Comparison of ENCODE assay signal across 8 mouse cellular contexts in genomic region chr11:51617693-51618092, GRCm38 (mm10). TPM values are rescaled to one million over a fixed set of nuclear protein-coding genes. Genes with fewer than 3 reads are reported as not detected.
DNase-seq lines count a peak whose midpoint lies in the region; ATAC-seq and TF ChIP-seq lines count a peak whose summit lies in the region.

No protein-coding gene starts in this region.

- 2% methylated on average over 4 of the region's 4 CpGs for WGBS in liver, adult 2 months
- 4% methylated on average over 4 of the region's 4 CpGs for WGBS in liver, embryonic 11.5 days
- 3% methylated on average over 4 of the region's 4 CpGs for WGBS in heart, postnatal 0 days

- H3K4me2 ChIP-seq in liver, embryonic 11.5 days = no peak overlapping the region
- no peak overlapping the region for H3K4me2 ChIP-seq in heart, postnatal 0 days (ENCODE audit: low read depth, low read length)

- no peak overlapping the region for H3K27ac ChIP-seq in liver, adult 2 months (replicated peaks; ENCODE audit: insufficient read depth, low read depth, low read length)
- H3K27ac ChIP-seq in liver, embryonic 11.5 days (ENCODE audit: low read depth, low read length) = no peak overlapping the region
- no peak overlapping the region for H3K27ac ChIP-seq in heart, postnatal 0 days (ENCODE audit: low read depth)

- peak; percentile 56 for DNase-seq in liver, adult 2 months (ENCODE audit: extremely low read depth, low read depth, low spot score)
- DNase-seq in liver, embryonic 11.5 days (ENCODE audit: low spot score) = no peak
- peak; percentile 82 for DNase-seq in NIH3T3 (ENCODE audit: low read depth)
- peak; percentile 59 to 82 for DNase-seq in cerebellum, postnatal 25 days
- DNase-seq in heart, postnatal 0 days (ENCODE audit: low spot score) = peak; percentile 75
- peak; percentile 71 to 84 for DNase-seq in left cerebral cortex, postnatal 25 days (ENCODE audit: low spot score in 2 of 2)
- peak; percentile 57 for DNase-seq in retina, adult 2 months (ENCODE audit: low read depth, low spot score)
- DNase-seq in thymus, postnatal 36 days = peak; percentile 65 to 66

- no peak overlapping the region for H3K4me3 ChIP-seq in liver, adult 2 months (ENCODE audit: insufficient read depth, low read depth, low read length)
- no peak overlapping the region for H3K4me3 ChIP-seq in liver, embryonic 11.5 days (ENCODE audit: low read depth, low read length)
- H3K4me3 ChIP-seq in heart, postnatal 0 days (ENCODE audit: low read depth, low read length) = no peak overlapping the region

- H3K4me1 ChIP-seq in liver, adult 2 months (ENCODE audit: control insufficient read depth, insufficient read depth, low read length) = peaks cover 9% of the 10 kb centered on the region
- peaks cover 21% of the 10 kb centered on the region for H3K4me1 ChIP-seq in liver, embryonic 11.5 days (replicated peaks; ENCODE audit: control insufficient read depth, insufficient read depth, low read length)
- peaks cover 21% of the 10 kb centered on the region for H3K4me1 ChIP-seq in heart, postnatal 0 days (ENCODE audit: control insufficient read depth, insufficient read depth)

- H3K36me3 ChIP-seq in liver, adult 2 months (ENCODE audit: control insufficient read depth, insufficient read depth, low read length) = no peaks in the 10 kb centered on the region
- peaks cover 11% of the 10 kb centered on the region; the same call in 1 of the 2 replicates for H3K36me3 ChIP-seq in liver, embryonic 11.5 days (ENCODE audit: control insufficient read depth, insufficient read depth, low read length)
- peaks cover 4% of the 10 kb centered on the region; the same call in 1 of the 2 replicates for H3K36me3 ChIP-seq in heart, postnatal 0 days (replicated peaks; ENCODE audit: control insufficient read depth, insufficient read depth, low read length)

- TF ChIP-seq EP300 in heart, postnatal 0 days (IDR thresholded peaks at IDR 0.05; ENCODE audit: low read depth) = no peak

- H3K79me2 ChIP-seq in liver, adult 2 months (ENCODE audit: control insufficient read depth, insufficient read depth, low read length) = peaks cover 10% of the 10 kb centered on the region; the same call in 1 of the 2 replicates

- no peaks in the 10 kb centered on the region for H3K9me3 ChIP-seq in liver, embryonic 11.5 days (ENCODE audit: control insufficient read depth, low read length)
- H3K9me3 ChIP-seq in heart, postnatal 0 days (replicated peaks; ENCODE audit: control insufficient read depth, low read length) = no peaks in the 10 kb centered on the region

- no peak overlapping the region for H3K9ac ChIP-seq in liver, adult 2 months (ENCODE audit: low read depth, low read length)
- H3K9ac ChIP-seq in liver, embryonic 11.5 days (ENCODE audit: low read depth, low read length) = no peak overlapping the region
- H3K9ac ChIP-seq in heart, postnatal 0 days (replicated peaks; ENCODE audit: low read depth, low read length) = no peak overlapping the region

- intact Hi-C loops in left cerebral cortex, postnatal 25 days (cut with DNase I) = loop anchor here (1.0 kb wide), 2 partner anchors 33 to 64 kb away; partner anchors contain the start of genes D930048N14Rik and N4bp3

- H3K27me3 ChIP-seq in liver, adult 2 months (ENCODE audit: control insufficient read depth, insufficient read depth, low read length) = no peaks in the 10 kb centered on the region
- no peaks in the 10 kb centered on the region for H3K27me3 ChIP-seq in liver, embryonic 11.5 days (replicated peaks; ENCODE audit: control insufficient read depth, insufficient read depth, low read length)
- H3K27me3 ChIP-seq in heart, postnatal 0 days (ENCODE audit: control insufficient read depth, insufficient read depth, low read length) = no peaks in the 10 kb centered on the region

- no peak for ATAC-seq in liver, embryonic 11.5 days (replicated peaks; ENCODE audit: low FRiP score)
- ATAC-seq in heart, postnatal 0 days (ENCODE audit: insufficient read depth, low read depth) = no peak

- TF ChIP-seq CTCF in liver, adult 2 months (IDR thresholded peaks at IDR 0.05; ENCODE audit: low read depth, low read length) = peak; percentile 75
- peak; percentile 85 for TF ChIP-seq CTCF in heart, postnatal 0 days (IDR thresholded peaks at IDR 0.05; ENCODE audit: low read depth)

- TF ChIP-seq POLR2A in liver, adult 2 months (IDR thresholded peaks at IDR 0.05; ENCODE audit: extremely low read depth, insufficient read depth, low read length) = no peak

RNA-seq across cellular contexts. Expression of gene Nhp2, which starts 1.8 kb away (rescaled TPM):
- total RNA-seq in liver, adult 2 months (2014; rRNA removed) = 26.4 and 29.4 TPM in 2 replicates
- polyA plus RNA-seq in liver, adult 2 months (2012; rRNA removed) = 31.4 and 33.8 TPM in 2 replicates
- 347 and 349 TPM in 2 replicates for polyA plus RNA-seq in liver, embryonic 11.5 days (2014; fragmentation: Nextera tagmentation; extraction: Ambion mirVana)
- 34.1 and 58.2 TPM in 2 replicates for total RNA-seq in heart, postnatal 0 days (2014; rRNA removed; ENCODE audit: low replicate concordance)
- polyA plus RNA-seq in heart, postnatal 0 days (2015; fragmentation: Nextera tagmentation; extraction: Ambion mirVana) = 59.7 and 61.4 TPM in 2 replicates
- 10 to 100 TPM; 39.3 to 47.6 TPM for total RNA-seq in left cerebral cortex, postnatal 25 days (2021)

RNA-seq across cellular contexts. Expression of gene Hnrnpab, which starts 11.0 kb away (rescaled TPM):
- 96.9 and 104 TPM in 2 replicates for total RNA-seq in liver, adult 2 months (2014; rRNA removed)
- 103 and 105 TPM in 2 replicates for polyA plus RNA-seq in liver, adult 2 months (2012; rRNA removed)
- 552 and 577 TPM in 2 replicates for polyA plus RNA-seq in liver, embryonic 11.5 days (2014; fragmentation: Nextera tagmentation; extraction: Ambion mirVana)
- 136 and 225 TPM in 2 replicates for total RNA-seq in heart, postnatal 0 days (2014; rRNA removed; ENCODE audit: low replicate concordance)
- 156 and 159 TPM in 2 replicates for polyA plus RNA-seq in heart, postnatal 0 days (2015; fragmentation: Nextera tagmentation; extraction: Ambion mirVana)
- total RNA-seq in left cerebral cortex, postnatal 25 days (2021) = 100 to 1,000 TPM; 116 to 129 TPM

RNA-seq across cellular contexts. Expression of gene Rmnd5b, which starts 18.0 kb away (rescaled TPM):
- total RNA-seq in liver, adult 2 months (2014; rRNA removed) = 8.9 and 10.3 TPM in 2 replicates
- polyA plus RNA-seq in liver, adult 2 months (2012; rRNA removed) = 44.9 and 46.6 TPM in 2 replicates
- polyA plus RNA-seq in liver, embryonic 11.5 days (2014; fragmentation: Nextera tagmentation; extraction: Ambion mirVana) = 47.8 and 52.2 TPM in 2 replicates
- total RNA-seq in heart, postnatal 0 days (2014; rRNA removed; ENCODE audit: low replicate concordance) = 38.6 and 54.3 TPM in 2 replicates
- polyA plus RNA-seq in heart, postnatal 0 days (2015; fragmentation: Nextera tagmentation; extraction: Ambion mirVana) = 25.8 and 30.0 TPM in 2 replicates
- total RNA-seq in left cerebral cortex, postnatal 25 days (2021) = 10 to 100 TPM; 55.0 to 60.7 TPM

RNA-seq across cellular contexts. Expression of gene N4bp3, which starts 32.9 kb away (rescaled TPM):
- total RNA-seq in liver, adult 2 months (2014; rRNA removed) = 1.6 and 2.4 TPM in 2 replicates
- polyA plus RNA-seq in liver, adult 2 months (2012; rRNA removed) = 5.7 and 6.4 TPM in 2 replicates
- 7.2 and 7.9 TPM in 2 replicates for polyA plus RNA-seq in liver, embryonic 11.5 days (2014; fragmentation: Nextera tagmentation; extraction: Ambion mirVana)
- 31.2 and 34.8 TPM in 2 replicates for total RNA-seq in heart, postnatal 0 days (2014; rRNA removed; ENCODE audit: low replicate concordance)
- polyA plus RNA-seq in heart, postnatal 0 days (2015; fragmentation: Nextera tagmentation; extraction: Ambion mirVana) = 18.1 and 20.2 TPM in 2 replicates
- 10 to 100 TPM in 1 of 2 experiments, 1 to 10 TPM in 1; 10.0 to 10.8 TPM for total RNA-seq in left cerebral cortex, postnatal 25 days (2021)

RNA-seq across cellular contexts. Expression of gene D930048N14Rik, which starts 33.1 kb away (rescaled TPM):
- total RNA-seq in liver, adult 2 months (2014; rRNA removed) = 1.3 and 1.7 TPM in 2 replicates
- 10.3 and 10.9 TPM in 2 replicates for polyA plus RNA-seq in liver, adult 2 months (2012; rRNA removed)
- 1.3 and 1.5 TPM in 2 replicates for polyA plus RNA-seq in liver, embryonic 11.5 days (2014; fragmentation: Nextera tagmentation; extraction: Ambion mirVana)
- total RNA-seq in heart, postnatal 0 days (2014; rRNA removed; ENCODE audit: low replicate concordance) = 0.08 and 0.58 TPM in 2 replicates
- 0.74 and 0.78 TPM in 2 replicates for polyA plus RNA-seq in heart, postnatal 0 days (2015; fragmentation: Nextera tagmentation; extraction: Ambion mirVana)
- total RNA-seq in left cerebral cortex, postnatal 25 days (2021) = 1 to 10 TPM; 1.1 to 1.7 TPM
